Mouse (Mus musculus): ENCODE data around the gene Zfp62. TPM values are rescaled to one million over a fixed set of nuclear protein-coding genes. Genes with fewer than 3 reads are reported as not detected.

Zfp62 gene
- polyA plus RNA-seq, 1 experiment from 2014 or later = 10.4 TPM

DNA sequence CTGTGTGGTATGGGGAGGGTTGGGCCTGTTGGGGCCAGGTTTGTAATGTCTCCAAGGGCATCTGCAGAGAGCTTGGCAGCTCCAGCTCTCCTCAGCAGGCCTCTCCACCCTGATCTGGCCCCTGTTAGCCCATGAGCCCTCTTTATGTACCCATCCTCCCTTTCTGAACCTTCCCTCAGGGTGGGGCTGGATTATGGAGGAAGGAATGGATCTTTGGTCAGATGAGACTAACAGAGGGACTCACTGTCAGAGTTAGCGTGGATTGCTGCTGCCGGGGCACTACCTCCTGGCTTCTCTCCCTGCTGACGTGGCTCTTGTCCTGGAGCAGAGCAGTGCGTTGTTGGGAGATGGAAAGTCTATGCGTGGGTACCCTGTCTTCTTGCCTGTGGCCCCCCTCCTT is 59.2 kb downstream of the Zfp62 start:
- ATAC-seq (ENCODE audit: insufficient read depth) = no peak
- WGBS (ENCODE audit: insufficient replicate concordance) = 90% methylated on average over 5 of the region's 5 CpGs
- H3K9me3 ChIP-seq (replicated peaks) = no peaks in the 10 kb centered on the region
- no peak overlapping the region for H3K27ac ChIP-seq (replicated peaks)
- no peaks in the 10 kb centered on the region for H3K27me3 ChIP-seq
- peaks cover 76% of the 10 kb centered on the region for H3K36me3 ChIP-seq (replicated peaks)
- no peak overlapping the region for H3K4me2 ChIP-seq
- peaks cover 37% of the 10 kb centered on the region for H3K4me1 ChIP-seq (replicated peaks)
- no peak overlapping the region for H3K9ac ChIP-seq
- no peak overlapping the region for H3K4me3 ChIP-seq (replicated peaks)

- no peak overlapping the region for H3K27ac ChIP-seq (replicated peaks)
These were observed 60.1 kb downstream of the Zfp62 start for GRCm38 (mm10) chr11:49263149-49263548.

GRCm38 (mm10) chr11:49264081-49264480 is 61.0 kb downstream of the Zfp62 start:
- H3K4me3 ChIP-seq (replicated peaks) = no peak overlapping the region
- no peaks in the 10 kb centered on the region for H3K9me3 ChIP-seq (replicated peaks)
- ATAC-seq (ENCODE audit: insufficient read depth) = no peak
- 82% methylated on average over 7 of the region's 7 CpGs for WGBS (ENCODE audit: insufficient replicate concordance)
- no peak overlapping the region for H3K27ac ChIP-seq (replicated peaks)
- H3K27me3 ChIP-seq = no peaks in the 10 kb centered on the region
- no peak overlapping the region for H3K4me2 ChIP-seq
- H3K4me1 ChIP-seq (replicated peaks) = peaks cover 45% of the 10 kb centered on the region
- H3K36me3 ChIP-seq (replicated peaks) = peaks cover 67% of the 10 kb centered on the region
- H3K9ac ChIP-seq = no peak overlapping the region

More at GRCm38 (mm10) chr11:49263149-49263548, 60.1 kb downstream of the Zfp62 start:
- no peak overlapping the region for H3K9ac ChIP-seq
- ATAC-seq (ENCODE audit: insufficient read depth) = no peak
- peaks cover 72% of the 10 kb centered on the region for H3K36me3 ChIP-seq (replicated peaks)
- peaks cover 45% of the 10 kb centered on the region for H3K4me1 ChIP-seq (replicated peaks)
- 89% methylated on average over 6 of the region's 6 CpGs for WGBS (ENCODE audit: insufficient replicate concordance)
- H3K4me2 ChIP-seq = no peak overlapping the region
- no peaks in the 10 kb centered on the region for H3K27me3 ChIP-seq
- no peak overlapping the region for H3K4me3 ChIP-seq (replicated peaks)
- no peaks in the 10 kb centered on the region for H3K9me3 ChIP-seq (replicated peaks)

- Histone ChIP-seq H3K4me3 (replicated peaks) (no peak overlapping the region), H3K9ac (no peak overlapping the region), H3K27me3 (no peaks in the 10 kb centered on the region), H3K4me1 (replicated peaks) (peaks cover 43% of the 10 kb centered on the region), H3K36me3 (replicated peaks) (peaks cover 63% of the 10 kb centered on the region), H3K4me2 (no peak overlapping the region), H3K9me3 (replicated peaks) (no peaks in the 10 kb centered on the region), H3K27ac (replicated peaks) (no peak overlapping the region)
- no peak for ATAC-seq (ENCODE audit: insufficient read depth)
- WGBS (ENCODE audit: insufficient replicate concordance) = 60% methylated on average over 11 of the region's 11 CpGs
These were observed 61.5 kb downstream of the Zfp62 start for GRCm38 (mm10) chr11:49264622-49265021.

- WGBS (ENCODE audit: insufficient replicate concordance) = 74% methylated on average over 8 of the region's 8 CpGs
- H3K27ac ChIP-seq (replicated peaks) = no peak overlapping the region
- peaks cover 59% of the 10 kb centered on the region for H3K36me3 ChIP-seq (replicated peaks)
- H3K4me3 ChIP-seq (replicated peaks) = no peak overlapping the region
- H3K4me1 ChIP-seq (replicated peaks) = peaks cover 41% of the 10 kb centered on the region
- no peaks in the 10 kb centered on the region for H3K9me3 ChIP-seq (replicated peaks)
- H3K4me2 ChIP-seq = no peak overlapping the region
- ATAC-seq (ENCODE audit: insufficient read depth) = no peak
- H3K9ac ChIP-seq = no peak overlapping the region
- H3K27me3 ChIP-seq = no peaks in the 10 kb centered on the region
These were observed 62.0 kb downstream of the Zfp62 start for GRCm38 (mm10) chr11:49265101-49265500.

GRCm38 (mm10) chr11:49266671-49267070 is 63.6 kb downstream of the Zfp62 start:
- WGBS (ENCODE audit: insufficient replicate concordance) = 65% methylated on average over 6 of the region's 6 CpGs
- Histone ChIP-seq H3K27me3 (no peaks in the 10 kb centered on the region), H3K27ac (replicated peaks) (peak overlapping the region; percentile 41), H3K4me3 (replicated peaks) (no peak overlapping the region), H3K36me3 (replicated peaks) (peaks cover 43% of the 10 kb centered on the region), H3K9me3 (replicated peaks) (no peaks in the 10 kb centered on the region), H3K9ac (no peak overlapping the region), H3K4me1 (replicated peaks) (peaks cover 30% of the 10 kb centered on the region), H3K4me2 (no peak overlapping the region)
- ATAC-seq (ENCODE audit: insufficient read depth) = peak; percentile 54; the same call in 1 of the 2 replicates

DNA sequence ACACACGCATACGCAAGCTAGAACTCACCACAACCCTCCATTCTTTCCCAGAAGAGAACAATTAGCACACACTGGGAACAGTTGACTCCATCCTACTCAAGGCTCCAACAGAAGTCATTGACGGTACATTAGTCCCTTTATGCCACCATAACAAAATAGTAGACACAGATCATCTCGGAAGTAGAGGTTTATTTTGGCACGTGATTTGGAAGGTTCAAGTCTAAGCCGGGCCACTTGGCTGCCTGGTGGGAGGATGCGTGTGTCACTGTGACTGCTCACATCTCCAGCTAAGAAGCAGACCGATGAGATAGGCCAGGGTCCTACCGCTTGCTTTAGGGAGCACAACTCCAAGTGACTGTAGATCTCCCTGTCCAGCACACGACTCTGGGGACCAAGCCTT is 64.2 kb downstream of the Zfp62 start:
- Histone ChIP-seq H3K9me3 (replicated peaks) (no peaks in the 10 kb centered on the region), H3K27ac (replicated peaks) (peak overlapping the region; percentile 53; the same call in 1 of the 2 replicates), H3K9ac (no peak overlapping the region), H3K27me3 (no peaks in the 10 kb centered on the region), H3K4me3 (replicated peaks) (no peak overlapping the region), H3K4me2 (no peak overlapping the region), H3K36me3 (replicated peaks) (peaks cover 37% of the 10 kb centered on the region), H3K4me1 (replicated peaks) (peaks cover 27% of the 10 kb centered on the region)
- no peak for ATAC-seq (ENCODE audit: insufficient read depth)
- WGBS (ENCODE audit: insufficient replicate concordance) = 77% methylated on average over 10 of the region's 10 CpGs

DNA sequence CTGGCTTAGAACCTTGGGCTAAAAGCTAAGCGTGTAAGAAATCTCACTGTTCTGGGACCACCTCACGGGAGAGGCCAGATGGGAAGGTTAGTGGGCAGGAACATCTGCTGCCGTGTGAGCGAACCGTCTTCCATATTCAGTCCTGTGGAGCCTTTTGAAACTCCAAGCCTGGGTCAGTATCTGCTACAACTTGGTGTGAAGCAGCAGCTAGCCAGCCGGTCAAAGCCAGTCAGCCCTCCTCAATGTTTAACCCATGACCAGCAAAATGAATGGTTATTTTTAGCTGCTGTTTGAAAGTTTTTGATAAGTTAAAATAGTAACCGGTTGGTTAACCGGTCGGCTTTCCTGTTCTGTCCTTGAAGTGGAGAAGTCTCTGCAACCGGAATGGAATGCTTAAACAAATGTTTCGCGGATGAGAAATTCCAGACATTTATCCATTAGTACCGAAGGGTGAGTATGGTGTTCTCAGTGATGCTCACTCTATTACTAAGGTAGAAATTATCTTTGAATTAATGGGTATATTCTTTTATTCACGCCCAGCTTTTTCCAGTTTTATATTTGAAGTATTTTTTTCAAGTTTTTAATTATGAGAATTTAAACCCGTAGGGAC is 65.0 kb downstream of the Zfp62 start:
- no peak overlapping the region for H3K4me2 ChIP-seq
- ATAC-seq (ENCODE audit: insufficient read depth) = no peak

More for the DNA sequence above, 65.0 kb downstream of the Zfp62 start:
- Histone ChIP-seq H3K4me1 (replicated peaks) (peaks cover 27% of the 10 kb centered on the region), H3K4me3 (replicated peaks) (no peak overlapping the region), H3K27me3 (no peaks in the 10 kb centered on the region), H3K9me3 (replicated peaks) (no peaks in the 10 kb centered on the region), H3K9ac (no peak overlapping the region), H3K27ac (replicated peaks) (peak overlapping the region; percentile 11; the same call in 1 of the 2 replicates), H3K36me3 (replicated peaks) (peaks cover 30% of the 10 kb centered on the region)
- 71% methylated on average over 15 of the region's 15 CpGs for WGBS (ENCODE audit: insufficient replicate concordance)

Other genes starting within 250 kb of the Zfp62 start
- 0.05 and 0.07 TPM in 2 replicates for gene Olfr56, start 224.4 kb upstream of the Zfp62 start, polyA plus RNA-seq (2015; fragmentation: Nextera tagmentation; extraction: Ambion mirVana)
- gene 9930111J21Rik1, start 223.9 kb upstream of the Zfp62 start, polyA plus RNA-seq (2015; fragmentation: Nextera tagmentation; extraction: Ambion mirVana) = 1.1 TPM in 2 replicates
- gene Gm12185, start 211.1 kb upstream of the Zfp62 start, polyA plus RNA-seq (2015; fragmentation: Nextera tagmentation; extraction: Ambion mirVana) = 0.03 TPM in 1 of 2 replicates, not detected in the other
- gene Tgtp1, start 209.1 kb upstream of the Zfp62 start, polyA plus RNA-seq (2015; fragmentation: Nextera tagmentation; extraction: Ambion mirVana) = 1.2 and 1.5 TPM in 2 replicates
- 1.2 and 1.6 TPM in 2 replicates for gene 9930111J21Rik2, start 152.1 kb upstream of the Zfp62 start, polyA plus RNA-seq (2015; fragmentation: Nextera tagmentation; extraction: Ambion mirVana)
- gene Tgtp2, start 139.1 kb upstream of the Zfp62 start, polyA plus RNA-seq (2015; fragmentation: Nextera tagmentation; extraction: Ambion mirVana) = 0.86 and 1.1 TPM in 2 replicates
- gene Ifi47, start 126.7 kb upstream of the Zfp62 start, polyA plus RNA-seq (2015; fragmentation: Nextera tagmentation; extraction: Ambion mirVana) = 7.0 and 7.1 TPM in 2 replicates
- not detected in 2 replicates for gene Olfr1396, start 88.4 kb upstream of the Zfp62 start, polyA plus RNA-seq (2015; fragmentation: Nextera tagmentation; extraction: Ambion mirVana)
- gene Olfr1395, start 61.0 kb upstream of the Zfp62 start, polyA plus RNA-seq (2015; fragmentation: Nextera tagmentation; extraction: Ambion mirVana) = not detected in 2 replicates
- not detected in 2 replicates for gene Olfr1394, start 48.9 kb upstream of the Zfp62 start, polyA plus RNA-seq (2015; fragmentation: Nextera tagmentation; extraction: Ambion mirVana)
- gene Btnl9, start 16.1 kb upstream of the Zfp62 start, polyA plus RNA-seq (2015; fragmentation: Nextera tagmentation; extraction: Ambion mirVana) = 0.76 and 1.6 TPM in 2 replicates
- 35.1 and 45.6 TPM in 2 replicates for gene Mgat1, start 40.9 kb downstream of the Zfp62 start, polyA plus RNA-seq (2015; fragmentation: Nextera tagmentation; extraction: Ambion mirVana)
- gene Olfr1393, start 75.0 kb downstream of the Zfp62 start, polyA plus RNA-seq (2015; fragmentation: Nextera tagmentation; extraction: Ambion mirVana) = not detected in 2 replicates
- not detected in 2 replicates for gene Olfr1392, start 82.0 kb downstream of the Zfp62 start, polyA plus RNA-seq (2015; fragmentation: Nextera tagmentation; extraction: Ambion mirVana)
- not detected in 2 replicates for gene Olfr10, start 101.4 kb downstream of the Zfp62 start, polyA plus RNA-seq (2015; fragmentation: Nextera tagmentation; extraction: Ambion mirVana)
- gene Olfr1391, start 119.5 kb downstream of the Zfp62 start, polyA plus RNA-seq (2015; fragmentation: Nextera tagmentation; extraction: Ambion mirVana) = not detected in 2 replicates
- gene Olfr1390, start 131.9 kb downstream of the Zfp62 start, polyA plus RNA-seq (2015; fragmentation: Nextera tagmentation; extraction: Ambion mirVana) = not detected in 2 replicates
- gene Olfr1389, start 219.8 kb downstream of the Zfp62 start, polyA plus RNA-seq (2015; fragmentation: Nextera tagmentation; extraction: Ambion mirVana) = not detected in 2 replicates
- gene Olfr1388, start 233.3 kb downstream of the Zfp62 start, polyA plus RNA-seq (2015; fragmentation: Nextera tagmentation; extraction: Ambion mirVana) = 0.06 TPM in 1 of 2 replicates, not detected in the other

Measured in liver, embryonic 15.5 days (tissue).